Mouse (Mus musculus): ENCODE results near the gene D7Ertd443e. TPM values are rescaled to one million over a fixed set of nuclear protein-coding genes. Genes with fewer than 3 reads are reported as not detected.

D7Ertd443e gene
- polyA plus RNA-seq, 1 experiment from 2014 or later, result 0.35 TPM

GRCm38 (mm10) chr7:134342202-134342601 is 43.3 kb downstream of the D7Ertd443e start:
- no peak for ATAC-seq (ENCODE audit: insufficient number of reproducible peaks, insufficient read depth, low FRiP score, low read depth)
- Histone ChIP-seq H3K27me3 (ENCODE audit: control insufficient read depth, insufficient read depth, low read length) (no peaks in the 10 kb centered on the region), H3K9ac (ENCODE audit: low read length) (no peak overlapping the region), H3K4me2 (ENCODE audit: low read length) (no peak overlapping the region), H3K27ac (replicated peaks in 1 of 2; ENCODE audit: control insufficient read depth in 1 of 2, insufficient read depth in 1 of 2, low read depth in 2 of 2, low read length in 2 of 2) (no peak overlapping the region), H3K4me3 (ENCODE audit: control insufficient read depth in 1 of 2, insufficient read depth in 1 of 2, low read depth in 1 of 2, low read length in 2 of 2) (no peak overlapping the region), H3K36me3 (ENCODE audit: control insufficient read depth, insufficient read depth, low read length) (no peaks in the 10 kb centered on the region), H3K4me1 (ENCODE audit: control insufficient read depth in 2 of 2, insufficient read depth in 2 of 2, low read length in 2 of 2) (no peaks in the 10 kb centered on the region), H3K9me3 (ENCODE audit: control insufficient read depth, low read length) (no peaks in the 10 kb centered on the region)
- WGBS, result 75% methylated on average over 2 of the region's 2 CpGs

- no peaks in the 10 kb centered on the region for H3K27me3 ChIP-seq (ENCODE audit: control insufficient read depth, insufficient read depth, low read length)
- 80% methylated on average over 3 of the region's 3 CpGs for WGBS
- H3K4me3 ChIP-seq (ENCODE audit: control insufficient read depth in 1 of 2, insufficient read depth in 1 of 2, low read depth in 1 of 2, low read length in 2 of 2), result no peak overlapping the region
- H3K9me3 ChIP-seq (ENCODE audit: control insufficient read depth, low read length), result no peaks in the 10 kb centered on the region
- H3K36me3 ChIP-seq (ENCODE audit: control insufficient read depth, insufficient read depth, low read length), result no peaks in the 10 kb centered on the region
- H3K4me1 ChIP-seq (ENCODE audit: control insufficient read depth in 2 of 2, insufficient read depth in 2 of 2, low read length in 2 of 2), result no peaks in the 10 kb centered on the region
- ATAC-seq (ENCODE audit: insufficient number of reproducible peaks, insufficient read depth, low FRiP score, low read depth), result no peak
- no peak overlapping the region for H3K27ac ChIP-seq (replicated peaks in 1 of 2; ENCODE audit: control insufficient read depth in 1 of 2, insufficient read depth in 1 of 2, low read depth in 2 of 2, low read length in 2 of 2)
- H3K9ac ChIP-seq (ENCODE audit: low read length), result no peak overlapping the region
- no peak overlapping the region for H3K4me2 ChIP-seq (ENCODE audit: low read length)
These were observed 49.5 kb downstream of the D7Ertd443e start for GRCm38 (mm10) chr7:134335951-134336350.

- Histone ChIP-seq H3K4me2 (ENCODE audit: low read length) (no peak overlapping the region), H3K27me3 (ENCODE audit: control insufficient read depth, insufficient read depth, low read length) (no peaks in the 10 kb centered on the region), H3K9me3 (ENCODE audit: control insufficient read depth, low read length) (no peaks in the 10 kb centered on the region), H3K9ac (ENCODE audit: low read length) (no peak overlapping the region), H3K4me3 (ENCODE audit: control insufficient read depth in 1 of 2, insufficient read depth in 1 of 2, low read depth in 1 of 2, low read length in 2 of 2) (no peak overlapping the region), H3K4me1 (ENCODE audit: control insufficient read depth in 2 of 2, insufficient read depth in 2 of 2, low read length in 2 of 2) (no peaks in the 10 kb centered on the region), H3K36me3 (ENCODE audit: control insufficient read depth, insufficient read depth, low read length) (no peaks in the 10 kb centered on the region), H3K27ac (replicated peaks in 1 of 2; ENCODE audit: control insufficient read depth in 1 of 2, insufficient read depth in 1 of 2, low read depth in 2 of 2, low read length in 2 of 2) (no peak overlapping the region)
- no peak for ATAC-seq (ENCODE audit: insufficient number of reproducible peaks, insufficient read depth, low FRiP score, low read depth)
- WGBS, result 81% methylated on average over 10 of the region's 10 CpGs
These were observed 64.5 kb downstream of the D7Ertd443e start for GRCm38 (mm10) chr7:134320979-134321378.

GRCm38 (mm10) chr7:134302084-134302483 is 83.4 kb downstream of the D7Ertd443e start:
- ATAC-seq (ENCODE audit: insufficient number of reproducible peaks, insufficient read depth, low FRiP score, low read depth), result no peak
- Histone ChIP-seq H3K4me1 (ENCODE audit: control insufficient read depth in 2 of 2, insufficient read depth in 2 of 2, low read length in 2 of 2) (no peaks in the 10 kb centered on the region), H3K9ac (ENCODE audit: low read length) (no peak overlapping the region), H3K4me2 (ENCODE audit: low read length) (no peak overlapping the region), H3K27me3 (ENCODE audit: control insufficient read depth, insufficient read depth, low read length) (no peaks in the 10 kb centered on the region), H3K36me3 (ENCODE audit: control insufficient read depth, insufficient read depth, low read length) (no peaks in the 10 kb centered on the region), H3K27ac (replicated peaks in 1 of 2; ENCODE audit: control insufficient read depth in 1 of 2, insufficient read depth in 1 of 2, low read depth in 2 of 2, low read length in 2 of 2) (no peak overlapping the region), H3K4me3 (ENCODE audit: control insufficient read depth in 1 of 2, insufficient read depth in 1 of 2, low read depth in 1 of 2, low read length in 2 of 2) (no peak overlapping the region), H3K9me3 (ENCODE audit: control insufficient read depth, low read length) (0 out of 2 replicates have a peak, but pooled peaks cover 6% of the 10 kb centered on the region)
- WGBS, result 91% methylated on average over 3 of the region's 3 CpGs

- 43% methylated on average over 8 of the region's 8 CpGs for WGBS
- no peak overlapping the region for H3K4me2 ChIP-seq (ENCODE audit: low read length)
- ATAC-seq (ENCODE audit: insufficient number of reproducible peaks, insufficient read depth, low FRiP score, low read depth), result no peak
- H3K9me3 ChIP-seq (ENCODE audit: control insufficient read depth, low read length), result 0 out of 2 replicates have a peak, but pooled peaks cover 2% of the 10 kb centered on the region
- no peaks in the 10 kb centered on the region for H3K4me1 ChIP-seq (ENCODE audit: control insufficient read depth in 2 of 2, insufficient read depth in 2 of 2, low read length in 2 of 2)
- no peak overlapping the region for H3K27ac ChIP-seq (replicated peaks in 1 of 2; ENCODE audit: control insufficient read depth in 1 of 2, insufficient read depth in 1 of 2, low read depth in 2 of 2, low read length in 2 of 2)
- H3K27me3 ChIP-seq (ENCODE audit: control insufficient read depth, insufficient read depth, low read length), result no peaks in the 10 kb centered on the region
- no peak overlapping the region for H3K4me3 ChIP-seq (ENCODE audit: control insufficient read depth in 1 of 2, insufficient read depth in 1 of 2, low read depth in 1 of 2, low read length in 2 of 2)
- H3K9ac ChIP-seq (ENCODE audit: low read length), result no peak overlapping the region
- no peaks in the 10 kb centered on the region for H3K36me3 ChIP-seq (ENCODE audit: control insufficient read depth, insufficient read depth, low read length)
These were observed 84.2 kb downstream of the D7Ertd443e start for GRCm38 (mm10) chr7:134301285-134301684.

GRCm38 (mm10) chr7:134292750-134293149 is 92.7 kb downstream of the D7Ertd443e start:
- whole genome bisulfite sequencing, result 78% methylated on average over 3 of the region's 3 CpGs
- no peaks in the 10 kb centered on the region for H3K36me3 ChIP-seq (ENCODE audit: control insufficient read depth, insufficient read depth, low read length)
- no peak for ATAC-seq (ENCODE audit: insufficient number of reproducible peaks, insufficient read depth, low FRiP score, low read depth)
- no peaks in the 10 kb centered on the region for H3K27me3 ChIP-seq (ENCODE audit: control insufficient read depth, insufficient read depth, low read length)
- H3K4me1 ChIP-seq (ENCODE audit: control insufficient read depth in 2 of 2, insufficient read depth in 2 of 2, low read length in 2 of 2), result peaks cover 6 to 10% of the 10 kb centered on the region in 2 experiments; a peak in 3 of 4 replicates
- no peak overlapping the region for H3K4me2 ChIP-seq (ENCODE audit: low read length)
- H3K9me3 ChIP-seq (ENCODE audit: control insufficient read depth, low read length), result peaks cover 3% of the 10 kb centered on the region; the same call in 1 of the 2 replicates
- H3K9ac ChIP-seq (ENCODE audit: low read length), result no peak overlapping the region
- no peak overlapping the region for H3K27ac ChIP-seq (replicated peaks in 1 of 2; ENCODE audit: control insufficient read depth in 1 of 2, insufficient read depth in 1 of 2, low read depth in 2 of 2, low read length in 2 of 2)
- no peak overlapping the region for H3K4me3 ChIP-seq (ENCODE audit: control insufficient read depth in 1 of 2, insufficient read depth in 1 of 2, low read depth in 1 of 2, low read length in 2 of 2)

- Histone ChIP-seq H3K9me3 (ENCODE audit: control insufficient read depth, low read length) (peaks cover 3% of the 10 kb centered on the region; the same call in 1 of the 2 replicates), H3K27ac (replicated peaks in 1 of 2; ENCODE audit: control insufficient read depth in 1 of 2, insufficient read depth in 1 of 2, low read depth in 2 of 2, low read length in 2 of 2) (no peak overlapping the region), H3K4me3 (ENCODE audit: control insufficient read depth in 1 of 2, insufficient read depth in 1 of 2, low read depth in 1 of 2, low read length in 2 of 2) (no peak overlapping the region), H3K36me3 (ENCODE audit: control insufficient read depth, insufficient read depth, low read length) (no peaks in the 10 kb centered on the region), H3K4me2 (ENCODE audit: low read length) (no peak overlapping the region), H3K4me1 (ENCODE audit: control insufficient read depth in 2 of 2, insufficient read depth in 2 of 2, low read length in 2 of 2) (peaks cover 8 to 10% of the 10 kb centered on the region in 2 experiments; a peak in 3 of 4 replicates), H3K27me3 (ENCODE audit: control insufficient read depth, insufficient read depth, low read length) (no peaks in the 10 kb centered on the region), H3K9ac (ENCODE audit: low read length) (no peak overlapping the region)
- ATAC-seq (ENCODE audit: insufficient number of reproducible peaks, insufficient read depth, low FRiP score, low read depth), result no peak
- WGBS, result 58% methylated on average over 7 of the region's 7 CpGs
These were observed 95.7 kb downstream of the D7Ertd443e start for GRCm38 (mm10) chr7:134289611-134290301.

GRCm38 (mm10) chr7:134289126-134289525 is 96.3 kb downstream of the D7Ertd443e start:
- H3K9me3 ChIP-seq (ENCODE audit: control insufficient read depth, low read length), result peaks cover 1% of the 10 kb centered on the region; the same call in 1 of the 2 replicates
- H3K4me2 ChIP-seq (ENCODE audit: low read length), result no peak overlapping the region
- WGBS, result 88% methylated on average over 5 of the region's 5 CpGs
- H3K4me3 ChIP-seq (ENCODE audit: control insufficient read depth in 1 of 2, insufficient read depth in 1 of 2, low read depth in 1 of 2, low read length in 2 of 2), result no peak overlapping the region
- H3K27ac ChIP-seq (replicated peaks in 1 of 2; ENCODE audit: control insufficient read depth in 1 of 2, insufficient read depth in 1 of 2, low read depth in 2 of 2, low read length in 2 of 2), result no peak overlapping the region
- H3K36me3 ChIP-seq (ENCODE audit: control insufficient read depth, insufficient read depth, low read length), result no peaks in the 10 kb centered on the region
- H3K4me1 ChIP-seq (ENCODE audit: control insufficient read depth in 2 of 2, insufficient read depth in 2 of 2, low read length in 2 of 2), result peaks cover 8 to 10% of the 10 kb centered on the region in 2 experiments; a peak in 3 of 4 replicates
- ATAC-seq (ENCODE audit: insufficient number of reproducible peaks, insufficient read depth, low FRiP score, low read depth), result no peak
- H3K27me3 ChIP-seq (ENCODE audit: control insufficient read depth, insufficient read depth, low read length), result no peaks in the 10 kb centered on the region
- no peak overlapping the region for H3K9ac ChIP-seq (ENCODE audit: low read length)
